Mouse (Mus musculus) cerebellum, adult 11 months (tissue): ENCODE data around the gene Myom3.
A peak's percentile ranks its signal among the peaks of the same experiment; 100 is the strongest.
"Not testable (repeated sequence)": the region's sequence is repeated elsewhere in the genome, so short reads cannot be mapped to it uniquely, and the experiment has no call there.

Experiments used
- DNase-seq: peaks from one replicate; pipeline ENCODE4 v3.0.0; 2022

Myom3 gene

GRCm38 (mm10) chr4:135759356-135759976, at the start of gene Myom3:
Gene Myom3, plus strand, starts transcription at chr4:135759715.
- DNase-seq = no peak

- DNase-seq = no peak
Measured at GRCm38 (mm10) chr4:135710392-135710791, 49.1 kb upstream of the Myom3 start.

- no peak for DNase-seq
Measured at GRCm38 (mm10) chr4:135714776-135715175, 44.7 kb upstream of the Myom3 start.

- not testable (repeated sequence) for DNase-seq
Measured at GRCm38 (mm10) chr4:135716438-135716837, 43.1 kb upstream of the Myom3 start.

- no peak for DNase-seq
Measured at GRCm38 (mm10) chr4:135722540-135723290, 36.8 kb upstream of the Myom3 start.

GRCm38 (mm10) chr4:135726416-135726815, 33.1 kb upstream of the Myom3 start:
- DNase-seq = no peak

GRCm38 (mm10) chr4:135727817-135728216, 31.7 kb upstream of the Myom3 start, which contains the start of gene Il22ra1:
Gene Il22ra1, plus strand, starts transcription at chr4:135728172.
- DNase-seq = no peak

- peak; percentile 23 for DNase-seq
Measured at GRCm38 (mm10) chr4:135730204-135730603, 29.3 kb upstream of the Myom3 start.

- DNase-seq = no peak
Measured at GRCm38 (mm10) chr4:135730951-135731350, 28.6 kb upstream of the Myom3 start.

- DNase-seq = no peak
Measured at GRCm38 (mm10) chr4:135733901-135734300, 25.6 kb upstream of the Myom3 start.

- no peak for DNase-seq
Measured at GRCm38 (mm10) chr4:135736903-135737302, 22.6 kb upstream of the Myom3 start.

- DNase-seq = no peak
Measured at GRCm38 (mm10) chr4:135738237-135738636, 21.3 kb upstream of the Myom3 start.

- DNase-seq = no peak
Measured at GRCm38 (mm10) chr4:135739148-135739547, 20.4 kb upstream of the Myom3 start.

- no peak for DNase-seq
Measured at GRCm38 (mm10) chr4:135739672-135740071, 19.8 kb upstream of the Myom3 start.

GRCm38 (mm10) chr4:135743520-135743919, 16.0 kb upstream of the Myom3 start:
- no peak for DNase-seq

- no peak for DNase-seq
Measured at GRCm38 (mm10) chr4:135744726-135745448, 14.6 kb upstream of the Myom3 start.

GRCm38 (mm10) chr4:135745613-135746012, 13.9 kb upstream of the Myom3 start:
- no peak for DNase-seq

GRCm38 (mm10) chr4:135750896-135751295, 8.6 kb upstream of the Myom3 start:
- DNase-seq = no peak

GRCm38 (mm10) chr4:135752106-135752778, 7.3 kb upstream of the Myom3 start:
- no peak for DNase-seq

GRCm38 (mm10) chr4:135752779-135753164, 6.7 kb upstream of the Myom3 start:
- no peak for DNase-seq

- DNase-seq = no peak
Measured at GRCm38 (mm10) chr4:135758331-135758730, 1.2 kb upstream of the Myom3 start.

GRCm38 (mm10) chr4:135758825-135759224, 690 bp upstream of the Myom3 start:
- DNase-seq = no peak

GRCm38 (mm10) chr4:135761048-135761447, 1.5 kb downstream of the Myom3 start:
- no peak for DNase-seq
